ENCODE assay signal across 8 mouse cellular contexts in genomic region chr2:132903498-132903897, GRCm38 (mm10). TPM values are rescaled to one million over a fixed set of nuclear protein-coding genes. Genes with fewer than 3 reads are reported as not detected.
A peak's percentile ranks its signal among the peaks of the same experiment; 100 is the strongest.
DNase-seq lines count a peak whose midpoint lies in the region; ATAC-seq and TF ChIP-seq lines count a peak whose summit lies in the region.

No protein-coding gene starts in this region.

- no peak overlapping the region for H3K4me3 ChIP-seq in brown adipose tissue, adult 24 weeks (ENCODE audit: insufficient read depth, low read depth, low read length)
- no peak overlapping the region for H3K4me3 ChIP-seq in hindbrain, postnatal 0 days (ENCODE audit: low read length)
- peak overlapping the region; percentile 70 for H3K4me3 ChIP-seq in megakaryocyte, embryonic 14.5 days (replicated peaks)

- no peaks in the 10 kb centered on the region for H3K9me3 ChIP-seq in hindbrain, postnatal 0 days (ENCODE audit: low read length)
- H3K9me3 ChIP-seq in megakaryocyte, embryonic 14.5 days: no peaks in the 10 kb centered on the region

- peak overlapping the region; percentile 60 for H3K27ac ChIP-seq in brown adipose tissue, adult 24 weeks (replicated peaks; ENCODE audit: low read depth, low read length)
- H3K27ac ChIP-seq in hindbrain, postnatal 0 days: no peak overlapping the region

- no peak overlapping the region for H3K9ac ChIP-seq in hindbrain, postnatal 0 days (replicated peaks; ENCODE audit: low read length)

- WGBS in hindbrain, postnatal 0 days: 38% methylated on average over 3 of the region's 3 CpGs

- ATAC-seq in erythroblast, adult 5-6 weeks (replicated peaks; ENCODE audit: low FRiP score, poor library complexity, severe bottlenecking): peak; percentile 76
- ATAC-seq in hindbrain, postnatal 0 days: peak; percentile 40; the same call in 1 of the 2 replicates

- H3K4me1 ChIP-seq in brown adipose tissue, adult 24 weeks (ENCODE audit: control insufficient read depth, insufficient read depth, insufficient read length, low read length): peaks cover 15% of the 10 kb centered on the region
- H3K4me1 ChIP-seq in hindbrain, postnatal 0 days (ENCODE audit: insufficient read depth, low read length): no peaks in the 10 kb centered on the region
- peaks cover 11% of the 10 kb centered on the region for H3K4me1 ChIP-seq in megakaryocyte, embryonic 14.5 days

- TF ChIP-seq CTCF in hindbrain, postnatal 0 days (IDR thresholded peaks at IDR 0.05; ENCODE audit: low read depth): peak; percentile 76

- H3K36me3 ChIP-seq in hindbrain, postnatal 0 days (ENCODE audit: insufficient read depth, low read length): no peaks in the 10 kb centered on the region
- no peaks in the 10 kb centered on the region for H3K36me3 ChIP-seq in megakaryocyte, embryonic 14.5 days (replicated peaks; ENCODE audit: low read length)
- H3K36me3 ChIP-seq in splenic B cell, adult 2 months (ENCODE audit: control insufficient read depth, insufficient read depth, low read length, poor library complexity, severe bottlenecking): no peaks in the 10 kb centered on the region

- H3K27me3 ChIP-seq in hindbrain, postnatal 0 days (ENCODE audit: insufficient read depth, low read length): no peaks in the 10 kb centered on the region
- peaks cover 31% of the 10 kb centered on the region for H3K27me3 ChIP-seq in megakaryocyte, embryonic 14.5 days (replicated peaks)
- H3K27me3 ChIP-seq in splenic B cell, adult 2 months (ENCODE audit: control insufficient read depth, insufficient read depth, low read length, poor library complexity, severe bottlenecking): no peaks in the 10 kb centered on the region

- DNase-seq in right cerebral cortex, adult 18-20 months: peak; percentile 64
- DNase-seq in right cerebral cortex, postnatal 25 days: no peak
- DNase-seq in hindbrain, postnatal 0 days (ENCODE audit: low spot score): peak; percentile 85
- DNase-seq in layer of hippocampus, postnatal 25 days (ENCODE audit: extremely low spot score in 1 of 2, low spot score in 1 of 2): peak; percentile 17 to 64
- DNase-seq in splenic B cell, adult 2 months (ENCODE audit: low read depth, low spot score): peak; percentile 66

- no peak overlapping the region for H3K4me2 ChIP-seq in hindbrain, postnatal 0 days (ENCODE audit: low read depth, low read length)

RNA-seq across cellular contexts. Expression of gene Lrrn4, which starts 22.8 kb away (rescaled TPM):
- polyA plus RNA-seq in brown adipose tissue, adult 24 weeks (2012; ENCODE audit: insufficient read depth, insufficient read length, missing spikeins): 1.1 and 1.4 TPM in 2 replicates
- not detected in 2 replicates for total RNA-seq in erythroblast, adult 5-6 weeks (2015; ENCODE audit: low replicate concordance)
- not detected in 2 replicates for total RNA-seq in erythroblast, adult 5-6 weeks (2017; ENCODE audit: low replicate concordance)
- total RNA-seq in hindbrain, postnatal 0 days (2014; rRNA removed): 1.3 and 1.7 TPM in 2 replicates
- 0.64 and 0.87 TPM in 2 replicates for polyA plus RNA-seq in hindbrain, postnatal 0 days (2015; fragmentation: Nextera tagmentation; extraction: Ambion mirVana)
- under 1 TPM; 0.56 to 0.98 TPM for total RNA-seq in layer of hippocampus, postnatal 25 days (2021)
- 0.07 TPM in 1 of 2 replicates, not detected in the other for polyA plus RNA-seq in megakaryocyte, embryonic 14.5 days (2012; ENCODE audit: insufficient read depth, low replicate concordance)

RNA-seq across cellular contexts. Expression of gene Fermt1, which starts 42.2 kb away (rescaled TPM):
- not detected in 2 replicates for polyA plus RNA-seq in brown adipose tissue, adult 24 weeks (2012; ENCODE audit: insufficient read depth, insufficient read length, missing spikeins)
- total RNA-seq in erythroblast, adult 5-6 weeks (2015; ENCODE audit: low replicate concordance): not detected in 2 replicates
- not detected in 2 replicates for total RNA-seq in erythroblast, adult 5-6 weeks (2017; ENCODE audit: low replicate concordance)
- 0.05 and 0.22 TPM in 2 replicates for total RNA-seq in hindbrain, postnatal 0 days (2014; rRNA removed)
- polyA plus RNA-seq in hindbrain, postnatal 0 days (2015; fragmentation: Nextera tagmentation; extraction: Ambion mirVana): 0.13 and 0.54 TPM in 2 replicates
- total RNA-seq in layer of hippocampus, postnatal 25 days (2021): under 1 TPM; 0.22 to 0.49 TPM
- polyA plus RNA-seq in megakaryocyte, embryonic 14.5 days (2012; ENCODE audit: insufficient read depth, low replicate concordance): not detected in 2 replicates

RNA-seq across cellular contexts. Expression of gene Crls1, which starts 57.0 kb away (rescaled TPM):
- polyA plus RNA-seq in brown adipose tissue, adult 24 weeks (2012; ENCODE audit: insufficient read depth, insufficient read length, missing spikeins): 277 and 328 TPM in 2 replicates
- 7.1 and 17.6 TPM in 2 replicates for total RNA-seq in erythroblast, adult 5-6 weeks (2015; ENCODE audit: low replicate concordance)
- 4.6 and 8.3 TPM in 2 replicates for total RNA-seq in erythroblast, adult 5-6 weeks (2017; ENCODE audit: low replicate concordance)
- total RNA-seq in hindbrain, postnatal 0 days (2014; rRNA removed): 29.5 and 33.6 TPM in 2 replicates
- polyA plus RNA-seq in hindbrain, postnatal 0 days (2015; fragmentation: Nextera tagmentation; extraction: Ambion mirVana): 21.6 and 22.9 TPM in 2 replicates
- total RNA-seq in layer of hippocampus, postnatal 25 days (2021): 10 to 100 TPM; 42.1 to 42.9 TPM
- polyA plus RNA-seq in megakaryocyte, embryonic 14.5 days (2012; ENCODE audit: insufficient read depth, low replicate concordance): 38.6 and 39.3 TPM in 2 replicates
